Mouse (Mus musculus) Muller cell, postnatal 12 days (primary cell): Measurements from ENCODE around the gene Rora.
A peak's percentile ranks its signal among the peaks of the same experiment; 100 is the strongest.

Source experiments
- DNase-seq: peaks from one replicate; pipeline ENCODE4 v3.0.0-alpha.2; 2015; ENCODE audit errors: inconsistent ontology term

Gene Rora

GRCm38 (mm10) chr9:68884451-68885035 lies 231.0 kb downstream of the Rora start:
- no peak for DNase-seq

GRCm38 (mm10) chr9:68888670-68889069 lies 235.1 kb downstream of the Rora start:
- DNase-seq = peak; percentile 54

- DNase-seq = no peak
Observed at GRCm38 (mm10) chr9:68891431-68891830, 237.8 kb downstream of the Rora start.

GRCm38 (mm10) chr9:68892356-68892755 lies 238.8 kb downstream of the Rora start:
- DNase-seq = no peak

GRCm38 (mm10) chr9:68892859-68893258 lies 239.3 kb downstream of the Rora start:
- DNase-seq = no peak

GRCm38 (mm10) chr9:68898286-68898685 lies 244.7 kb downstream of the Rora start:
- no peak for DNase-seq

GRCm38 (mm10) chr9:68899525-68900222 lies 246.1 kb downstream of the Rora start:
- DNase-seq = no peak

- no peak for DNase-seq
Observed at GRCm38 (mm10) chr9:68906361-68906883, 252.8 kb downstream of the Rora start.

- no peak for DNase-seq
Observed at GRCm38 (mm10) chr9:68912483-68913151, 259.0 kb downstream of the Rora start.

- DNase-seq = no peak
Observed at GRCm38 (mm10) chr9:68913191-68913697, 259.7 kb downstream of the Rora start.

GRCm38 (mm10) chr9:68914541-68915275 lies 261.1 kb downstream of the Rora start:
- DNase-seq = no peak

- no peak for DNase-seq
Observed at GRCm38 (mm10) chr9:68916741-68917140, 263.2 kb downstream of the Rora start.

GRCm38 (mm10) chr9:68923128-68923601 lies 269.6 kb downstream of the Rora start:
- peak; percentile 75 for DNase-seq

- DNase-seq = no peak
Observed at GRCm38 (mm10) chr9:68926406-68926805, 272.8 kb downstream of the Rora start.

- DNase-seq = no peak
Observed at GRCm38 (mm10) chr9:68933159-68933558, 279.6 kb downstream of the Rora start.

GRCm38 (mm10) chr9:68934238-68934637 lies 280.7 kb downstream of the Rora start:
- no peak for DNase-seq

- no peak for DNase-seq
Observed at GRCm38 (mm10) chr9:68935611-68936010, 282.0 kb downstream of the Rora start.

- DNase-seq = peak; percentile 77
Observed at GRCm38 (mm10) chr9:68941037-68941436, 287.5 kb downstream of the Rora start.

GRCm38 (mm10) chr9:68942595-68943011 lies 289.0 kb downstream of the Rora start:
- DNase-seq = no peak

GRCm38 (mm10) chr9:68944026-68944425 lies 290.4 kb downstream of the Rora start:
- DNase-seq = no peak

GRCm38 (mm10) chr9:68947707-68948106 lies 294.1 kb downstream of the Rora start:
- no peak for DNase-seq

GRCm38 (mm10) chr9:68948141-68948540 lies 294.6 kb downstream of the Rora start:
- DNase-seq = no peak
